Mouse (Mus musculus) MEL (cell line): ENCODE data around the gene Vcp. TPM values are rescaled to one million over a fixed set of nuclear protein-coding genes. Genes with fewer than 3 reads are reported as not detected.
"Not testable (repeated sequence)": the region's sequence is repeated elsewhere in the genome, so short reads cannot be mapped to it uniquely, and the experiment has no call there.

Experiments used
- DNase-seq: peaks from one replicate; pipeline ENCODE4 v3.0.0; 2011; ENCODE audit warnings: low read depth, low spot score
- H3K27ac ChIP-seq: 2 replicates; pipeline ENCODE4 v1.5.1; 2012; ENCODE audit warnings: low read depth, mild to moderate bottlenecking, control low read depth, low read length, moderate library complexity; ENCODE audit not compliant: control insufficient read depth
- H3K27me3 ChIP-seq, 2 experiments: fragments of 150-350 bp in 1 of 2; sonication (generic) in 1 of 2; 2 replicates each; pipeline ENCODE4 v1.6.1; 2012; ENCODE audit warnings: low read length in 2 of 2, mild to moderate bottlenecking in 2 of 2, improper control_type of control experiment in 1 of 2, moderate library complexity in 1 of 2; ENCODE audit not compliant: insufficient read depth in 2 of 2, control insufficient read depth in 1 of 2
- H3K36me3 ChIP-seq, 2 experiments: 2 replicates each; pipeline ENCODE4 v1.6.1; 2012 to 2014; ENCODE audit warnings: low read length in 2 of 2, improper control_type of control experiment in 1 of 2, inconsistent platforms in 1 of 2, mild to moderate bottlenecking in 1 of 2; ENCODE audit not compliant: insufficient read depth in 2 of 2, control insufficient read depth in 1 of 2
- H3K4me1 ChIP-seq, 2 experiments: fragments of 150-350 bp in 1 of 2; sonication (generic) in 1 of 2; 2 replicates each; pipeline ENCODE4 v1.6.1; 2012; ENCODE audit warnings: low read length in 2 of 2, improper control_type of control experiment in 1 of 2, mild to moderate bottlenecking in 1 of 2; ENCODE audit not compliant: insufficient read depth in 2 of 2, control insufficient read depth in 1 of 2
- H3K4me3 ChIP-seq, 2 experiments: fragments of 150-350 bp in 1 of 2; sonication (generic) in 1 of 2; 2 replicates each; pipeline ENCODE4 v1.5.1; 2012; ENCODE audit warnings: low read depth in 2 of 2, low read length in 2 of 2, mild to moderate bottlenecking in 2 of 2, moderate library complexity in 2 of 2, control low read depth in 1 of 2, improper control_type of control experiment in 1 of 2; ENCODE audit not compliant: control insufficient read depth in 1 of 2, insufficient read depth in 1 of 2
- H3K79me2 ChIP-seq: 2 replicates; pipeline ENCODE4 v1.6.1; 2012; ENCODE audit warnings: mild to moderate bottlenecking, low read length, moderate library complexity; ENCODE audit not compliant: control insufficient read depth, poor library complexity, insufficient read depth
- H3K9ac ChIP-seq: 2 replicates; pipeline ENCODE4 v1.6.1; 2012; ENCODE audit warnings: low read depth, mild to moderate bottlenecking, control low read depth, low read length, moderate library complexity; ENCODE audit not compliant: control insufficient read depth, poor library complexity, severe bottlenecking
- H3K9me3 ChIP-seq: fragments of 150-350 bp; sonication (generic); replicated peaks from 2 replicates; pipeline ENCODE4 v1.6.1; 2012; ENCODE audit warnings: mild to moderate bottlenecking, low read length, improper control_type of control experiment, moderate library complexity; ENCODE audit not compliant: insufficient read depth
- CHD1 ChIP-seq: IDR thresholded peaks from 2 replicates; pipeline ENCODE4 v1.6.1; 2012; ENCODE audit warnings: low read depth, mild to moderate bottlenecking, inconsistent platforms, low read length, improper control_type of control experiment
- CHD2 ChIP-seq: IDR thresholded peaks from 2 replicates; pipeline ENCODE4 v1.6.1; 2011; ENCODE audit warnings: low read length, improper control_type of control experiment
- CTCF ChIP-seq, 3 experiments: IDR thresholded peaks in 2 of 3; conservative IDR thresholded peaks in 1 of 3; 2 replicates each; pipeline ENCODE4 v1.5.1; 2011 to 2012; ENCODE audit warnings: low read length in 3 of 3, low read depth in 2 of 3, mild to moderate bottlenecking in 2 of 3, improper control_type of control experiment in 1 of 3, inconsistent platforms in 1 of 3, mixed read lengths in 1 of 3, moderate library complexity in 1 of 3; ENCODE audit not compliant: control insufficient read depth in 1 of 3, insufficient read depth in 1 of 3, poor library complexity in 1 of 3, severe bottlenecking in 1 of 3
- E2F4 ChIP-seq: IDR thresholded peaks from 2 replicates; pipeline ENCODE4 v1.6.1; 2011; ENCODE audit warnings: low read depth, low read length, improper control_type of control experiment, borderline replicate concordance
- ELF1 ChIP-seq: IDR thresholded peaks from 2 replicates; pipeline ENCODE4 v1.6.1; 2014; ENCODE audit warnings: low read depth, mild to moderate bottlenecking, inconsistent platforms, low read length, improper control_type of control experiment, moderate library complexity
- EP300 ChIP-seq, 2 experiments: IDR thresholded peaks; 2 replicates each; pipeline ENCODE4 v1.6.1; 2011; ENCODE audit warnings: improper control_type of control experiment in 2 of 2, low read length in 2 of 2, low read depth in 1 of 2, mild to moderate bottlenecking in 1 of 2
- ETS1 ChIP-seq: IDR thresholded peaks from 2 replicates; pipeline ENCODE4 v1.6.1; 2012; ENCODE audit warnings: low read depth, mild to moderate bottlenecking, inconsistent platforms, low read length, improper control_type of control experiment, moderate library complexity
- HCFC1 ChIP-seq: IDR thresholded peaks from 2 replicates; pipeline ENCODE4 v1.6.1; 2012; ENCODE audit warnings: low read depth, mild to moderate bottlenecking, inconsistent platforms, low read length, improper control_type of control experiment, moderate library complexity
- KAT2A ChIP-seq: conservative IDR thresholded peaks from 2 replicates; pipeline ENCODE4 v1.6.1; 2012; ENCODE audit warnings: low read depth, low read length, improper control_type of control experiment, inconsistent platforms
- MAX ChIP-seq: IDR thresholded peaks from 2 replicates; pipeline ENCODE4 v1.6.1; 2011; ENCODE audit warnings: low read length, improper control_type of control experiment
- MAZ ChIP-seq: IDR thresholded peaks from 2 replicates; pipeline ENCODE4 v1.6.1; 2012; ENCODE audit warnings: low read depth, mild to moderate bottlenecking, inconsistent platforms, low read length, improper control_type of control experiment
- MEF2A ChIP-seq: IDR thresholded peaks from 2 replicates; pipeline ENCODE4 v1.6.1; 2014; ENCODE audit warnings: low read depth, mild to moderate bottlenecking, inconsistent platforms, low read length, improper control_type of control experiment; ENCODE audit not compliant: poor library complexity, insufficient replicate concordance, severe bottlenecking; ENCODE audit errors: extremely low read depth
- MXI1 ChIP-seq: IDR thresholded peaks from 2 replicates; pipeline ENCODE4 v1.6.1; 2011; ENCODE audit warnings: mild to moderate bottlenecking, low read depth, low read length, improper control_type of control experiment
- MYC ChIP-seq: IDR thresholded peaks from 2 replicates; pipeline ENCODE4 v1.6.1; 2011; ENCODE audit warnings: low read depth, mild to moderate bottlenecking, low read length, improper control_type of control experiment, moderate library complexity
- NELFE ChIP-seq: IDR thresholded peaks from 2 replicates; pipeline ENCODE4 v1.6.1; 2011; ENCODE audit warnings: low read depth, low read length, improper control_type of control experiment
- NRF1 ChIP-seq: IDR thresholded peaks from 2 replicates; pipeline ENCODE4 v1.6.1; 2014; ENCODE audit warnings: low read depth, mild to moderate bottlenecking, inconsistent platforms, low read length, improper control_type of control experiment, moderate library complexity; ENCODE audit not compliant: poor library complexity, insufficient read depth, severe bottlenecking
- POLR2A ChIP-seq, 2 experiments: IDR thresholded peaks; 2 replicates each; pipeline ENCODE4 v1.6.1; 2011 to 2012; ENCODE audit warnings: low read length in 2 of 2, mild to moderate bottlenecking in 2 of 2, control low read depth in 1 of 2, improper control_type of control experiment in 1 of 2, low read depth in 1 of 2, moderate library complexity in 1 of 2; ENCODE audit not compliant: control insufficient read depth in 1 of 2, insufficient read depth in 1 of 2, poor library complexity in 1 of 2
- POLR2AphosphoS2 ChIP-seq: IDR thresholded peaks from 2 replicates; pipeline ENCODE4 v1.6.1; 2011; ENCODE audit warnings: low read length, improper control_type of control experiment
- RCOR1 ChIP-seq: IDR thresholded peaks from 2 replicates; pipeline ENCODE4 v1.6.1; 2012; ENCODE audit warnings: low read depth, mild to moderate bottlenecking, inconsistent platforms, low read length, improper control_type of control experiment
- SIN3A ChIP-seq: IDR thresholded peaks from 2 replicates; pipeline ENCODE4 v1.6.1; 2012; ENCODE audit warnings: low read length, improper control_type of control experiment, inconsistent platforms
- SMC3 ChIP-seq: IDR thresholded peaks from 2 replicates; pipeline ENCODE4 v1.6.1; 2011; ENCODE audit warnings: low read depth, low read length, improper control_type of control experiment
- TBP ChIP-seq: IDR thresholded peaks from 2 replicates; pipeline ENCODE4 v1.8.0; 2011; ENCODE audit warnings: low read depth, low read length, improper control_type of control experiment
- UBTF ChIP-seq: IDR thresholded peaks from 2 replicates; pipeline ENCODE4 v1.6.1; 2012; ENCODE audit warnings: low read depth, mild to moderate bottlenecking, inconsistent platforms, low read length, improper control_type of control experiment, moderate library complexity, borderline replicate concordance; ENCODE audit not compliant: insufficient read depth
- USF1 ChIP-seq: IDR thresholded peaks from 2 replicates; pipeline ENCODE4 v1.6.1; 2014; ENCODE audit warnings: low read depth, mild to moderate bottlenecking, inconsistent platforms, low read length, improper control_type of control experiment, moderate library complexity
- ZC3H11A ChIP-seq: IDR thresholded peaks from 2 replicates; pipeline ENCODE4 v1.6.1; 2012; ENCODE audit warnings: low read depth, mild to moderate bottlenecking, inconsistent platforms, low read length, improper control_type of control experiment
- ZMIZ1 ChIP-seq: IDR thresholded peaks from 2 replicates; pipeline ENCODE4 v1.6.1; 2012; ENCODE audit warnings: low read depth, mild to moderate bottlenecking, inconsistent platforms, low read length, improper control_type of control experiment, moderate library complexity
- ZNF384 ChIP-seq: IDR thresholded peaks from 2 replicates; pipeline ENCODE4 v1.6.1; 2012; ENCODE audit warnings: low read depth, mild to moderate bottlenecking, inconsistent platforms, low read length, improper control_type of control experiment
- polyA plus RNA-seq, 2 experiments: library from polyadenylated mRNA; stranded (reverse) in 1 of 2; unstranded in 1 of 2; fragments of >175 nt in 1 of 2; fragments of >200 nt in 1 of 2; gene quantifications; 2 replicates each; pipeline versions ENCODE4 v1.2.1 to v1.2.4; 2012; ENCODE audit warnings: low replicate concordance in 2 of 2, low read depth in 1 of 2; ENCODE audit not compliant: insufficient read length in 2 of 2, insufficient read depth in 1 of 2, missing spikeins in 1 of 2
- total RNA-seq: library from RNA; depleted of rRNA; stranded (reverse); fragments of 300-350 nt; gene quantifications from 2 replicates; pipeline ENCODE4 v1.2.3, GENCODE M21; 2012; rRNA removed

The Vcp gene
- total RNA-seq, result 264 and 319 TPM in 2 replicates
- polyA plus RNA-seq, result 100 to 1,000 TPM; 420 to 792 TPM

DNA sequence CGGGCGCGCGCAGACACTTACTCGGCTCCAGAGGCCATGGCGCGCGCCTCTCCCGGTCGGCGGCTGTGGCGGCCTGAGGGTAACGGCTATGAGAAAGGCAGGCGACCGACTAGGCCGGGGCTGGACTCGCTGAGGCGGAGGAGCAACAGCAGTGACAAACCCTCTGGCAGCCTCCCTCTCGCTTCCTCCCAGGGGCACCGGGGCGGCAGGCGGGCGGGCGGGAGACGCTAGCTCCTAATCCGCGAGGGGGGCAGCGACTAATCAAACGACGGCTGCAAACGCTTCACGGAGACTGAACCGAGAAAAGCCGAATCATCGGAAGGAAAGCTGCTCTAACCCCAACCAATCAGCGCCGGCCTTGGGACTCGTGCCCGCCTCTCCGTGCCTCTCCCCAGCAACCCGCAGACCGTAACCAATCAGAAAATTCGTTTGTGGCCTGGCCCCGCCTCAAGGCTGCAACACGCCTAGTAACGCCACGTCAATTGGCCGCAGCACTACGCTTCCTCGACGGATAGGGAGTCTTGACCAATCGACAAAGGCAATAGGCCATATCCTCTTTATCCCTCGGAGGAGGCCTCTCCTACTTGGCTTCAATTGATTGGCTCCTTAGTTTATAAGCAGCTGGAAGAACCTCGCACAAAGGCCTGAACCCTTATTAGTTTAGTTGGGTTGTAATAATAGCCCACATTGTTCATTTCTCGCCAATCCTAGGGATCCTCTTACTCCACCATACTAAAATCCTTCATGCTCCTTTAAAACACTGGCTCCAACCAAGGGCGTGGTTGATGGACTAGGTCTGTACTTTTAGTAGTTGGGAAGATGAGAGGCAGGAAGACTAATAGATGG lies at the start of gene Vcp:
Gene Vcp, minus strand, starts transcription at position 367 of the 846 bp plus-strand sequence.
- Histone ChIP-seq H3K4me3 (peak within 1 kb of the TSS; percentile 68 to 78), H3K9ac (peak within 1 kb of the TSS; percentile 83), H3K4me1 (peaks cover 3 to 13% of the 10 kb centered on the region in 2 experiments; a peak in 3 of 4 replicates), H3K27ac (peak within 1 kb of the TSS; percentile 91), H3K36me3 (peaks cover 11 to 25% of the 10 kb centered on the region in 2 experiments), H3K79me2 (peaks cover 34% of the 10 kb centered on the region)
- H3K9me3 ChIP-seq, H3K27me3 ChIP-seq: not testable (repeated sequence)
- peak; percentile 22; the same call in 1 of the 2 replicates for TF ChIP-seq ETS1
- TF ChIP-seq KAT2A, result peak; percentile 57
- TF ChIP-seq CHD2, result peak; percentile 95
- peak; percentile 43 to 75; a peak in 2 of 4 replicates for TF ChIP-seq POLR2A (IDR thresholded peaks at IDR 0.05; ENCODE audit: control insufficient read depth in 1 of 2, insufficient read depth in 1 of 2, low read depth in 1 of 2, low read length in 2 of 2, poor library complexity in 1 of 2)
- peak; percentile 50 for TF ChIP-seq ELF1
- 0 out of 2 replicates have a peak, but pooled peaks have one; percentile 35 for TF ChIP-seq NRF1
- TF ChIP-seq POLR2AphosphoS2, result peak; percentile 68; the same call in 1 of the 2 replicates
- TF ChIP-seq RCOR1, result peak; percentile 34; the same call in 1 of the 2 replicates
- TF ChIP-seq TBP, result peak; percentile 88
- TF ChIP-seq ZMIZ1, result 0 out of 2 replicates have a peak, but pooled peaks have one; percentile 58
- TF ChIP-seq MAX, result peak; percentile 61; the same call in 1 of the 2 replicates
- peak; percentile 46; the same call in 1 of the 2 replicates for TF ChIP-seq USF1
- TF ChIP-seq E2F4, result 0 out of 2 replicates have a peak, but pooled peaks have one; percentile 22
- peak; percentile 43; the same call in 1 of the 2 replicates for TF ChIP-seq MYC
- TF ChIP-seq SIN3A, result peak; percentile 57
- peak; percentile 53 for TF ChIP-seq MXI1
- TF ChIP-seq NELFE, result peak; percentile 48; the same call in 1 of the 2 replicates
- TF ChIP-seq HCFC1, result peak; percentile 78
- peak; percentile 99 for DNase-seq

DNA sequence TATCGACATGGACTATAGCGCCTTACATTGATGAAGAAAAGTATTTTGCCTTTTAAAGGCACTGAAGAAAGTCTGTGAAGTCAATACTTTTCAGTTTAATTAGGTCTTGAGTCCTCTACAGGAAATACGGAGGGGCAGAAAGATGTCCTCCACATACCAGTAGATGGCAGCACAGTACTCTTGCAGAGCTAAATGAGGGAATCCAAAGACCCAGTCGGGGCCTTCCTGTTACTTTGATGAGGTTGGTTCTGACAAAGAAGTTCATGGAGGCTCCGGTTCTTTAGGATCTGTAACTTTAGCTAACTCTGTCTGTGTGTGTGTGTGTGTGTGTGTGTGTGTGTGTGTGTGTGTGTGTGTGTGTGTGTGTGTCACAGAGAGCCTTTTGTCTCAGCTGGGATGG lies 46.9 kb upstream of the Vcp start:
- Histone ChIP-seq H3K9me3 (no peaks in the 10 kb centered on the region), H3K36me3 (peaks cover 0 to 9% of the 10 kb centered on the region in 2 experiments; a peak in 2 of 4 replicates), H3K9ac (peak overlapping the region; percentile 63), H3K27me3 (no peaks in the 10 kb centered on the region), H3K4me1 (peaks cover 5 to 24% of the 10 kb centered on the region in 2 experiments), H3K4me3 (peak overlapping the region; percentile 56 to 62), H3K79me2 (no peaks in the 10 kb centered on the region), H3K27ac (no peak overlapping the region)
- peak; percentile 94 for DNase-seq
- TF ChIP-seq EP300 (IDR thresholded peaks at IDR 0.05; ENCODE audit: low read depth in 1 of 2, low read length in 2 of 2) (no peak), ZC3H11A (peak; percentile 53; the same call in 1 of the 2 replicates), SMC3 (peak; percentile 69), MAX (no peak), TBP (0 out of 2 replicates have a peak, but pooled peaks have one; percentile 32), ZMIZ1 (no peak), CTCF (IDR thresholded peaks at IDR 0.05 in 2 of 3, conservative IDR thresholded peaks at IDR 0.05 in 1 of 3; ENCODE audit: control insufficient read depth in 1 of 3, insufficient read depth in 1 of 3, low read depth in 2 of 3, low read length in 3 of 3, poor library complexity in 1 of 3, severe bottlenecking in 1 of 3) (peak; percentile 63 to 94 (median 88)), ZNF384 (no peak), KAT2A (no peak), MAZ (no peak), MEF2A (no peak), MXI1 (peak; percentile 39; the same call in 1 of the 2 replicates), UBTF (no peak), SIN3A (peak; percentile 82), NELFE (no peak), RCOR1 (no peak), HCFC1 (peak; percentile 61; the same call in 1 of the 2 replicates), ETS1 (no peak), CHD1 (no peak)
